Mouse (Mus musculus) layer of hippocampus, adult 9-10 months (tissue): ENCODE data around the gene Ttc21a.

ENCODE experiments used
- DNase-seq: peaks from one replicate; pipeline ENCODE4 v3.0.0; 2022; ENCODE audit warnings: low spot score

Ttc21a gene

DNA sequence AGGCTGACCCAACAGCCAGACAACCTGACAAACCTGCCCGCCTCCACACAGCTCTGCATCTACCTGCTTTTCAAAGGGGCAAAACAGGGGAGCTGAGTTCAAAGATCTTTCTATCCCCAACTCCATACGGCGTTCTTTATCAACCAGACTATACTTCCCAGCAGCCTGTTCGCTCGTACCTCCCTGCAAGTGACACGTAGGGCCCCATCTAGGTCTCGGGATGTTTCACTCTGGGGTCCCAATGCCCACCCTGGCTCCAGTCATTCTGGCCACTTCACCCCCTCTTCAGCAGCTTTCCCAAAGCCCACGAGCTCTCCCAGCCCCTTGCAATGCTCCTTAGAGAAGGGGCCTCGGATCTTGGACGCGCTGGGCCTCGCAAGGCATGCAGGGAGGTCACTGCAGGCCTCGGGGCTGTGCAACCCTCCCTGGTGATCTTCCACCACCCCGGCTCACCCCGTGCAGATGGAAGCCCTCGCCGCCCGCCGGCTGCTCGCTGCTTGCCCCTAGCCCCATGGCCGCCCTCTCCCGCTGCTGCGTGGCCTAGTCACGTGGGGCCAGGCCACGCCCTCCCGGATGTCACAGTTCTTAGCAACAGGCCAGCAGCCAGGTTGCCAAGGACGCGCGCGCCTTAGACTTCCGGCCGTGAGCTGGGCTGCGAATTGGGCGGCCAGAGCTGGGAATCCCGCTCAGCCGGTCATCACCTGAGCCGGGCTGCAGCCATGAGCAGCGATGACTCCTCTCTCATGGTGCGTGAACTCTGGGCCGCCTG is at the start of gene Ttc21a, which contains the start of gene Gorasp1:
Ttc21a (plus strand) TSS at position 602 of the 769 bp plus-strand sequence.
Gorasp1 (minus strand) TSS at position 561 of the 769 bp plus-strand sequence.
- peak; percentile 74 for DNase-seq

GRCm38 (mm10) chr9:119888843-119889246 is 48.6 kb upstream of the Ttc21a start:
- DNase-seq = no peak

GRCm38 (mm10) chr9:119889446-119889845 is 48.0 kb upstream of the Ttc21a start:
- no peak for DNase-seq

DNA sequence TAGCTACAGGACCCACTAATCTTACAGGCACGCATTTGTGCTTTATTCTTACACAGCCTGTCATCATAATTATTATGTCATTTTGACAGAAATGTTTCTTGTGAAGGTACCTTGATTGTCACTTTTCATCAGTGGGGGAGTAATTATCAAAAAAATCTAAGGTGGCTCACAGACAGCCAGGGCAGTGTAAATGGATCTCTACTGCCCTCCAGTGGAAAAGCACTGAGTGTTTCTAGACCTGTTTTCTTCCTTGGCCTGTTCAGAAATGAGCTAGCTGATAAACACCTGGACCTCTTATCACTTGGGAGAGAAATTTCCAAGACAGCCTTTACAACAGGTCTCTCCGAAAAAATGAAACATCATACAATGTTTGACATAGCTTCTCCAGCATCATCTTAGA is 46.7 kb upstream of the Ttc21a start:
- peak; percentile 25 for DNase-seq

- no peak for DNase-seq
Measured at GRCm38 (mm10) chr9:119893881-119894280, 43.5 kb upstream of the Ttc21a start.

DNA sequence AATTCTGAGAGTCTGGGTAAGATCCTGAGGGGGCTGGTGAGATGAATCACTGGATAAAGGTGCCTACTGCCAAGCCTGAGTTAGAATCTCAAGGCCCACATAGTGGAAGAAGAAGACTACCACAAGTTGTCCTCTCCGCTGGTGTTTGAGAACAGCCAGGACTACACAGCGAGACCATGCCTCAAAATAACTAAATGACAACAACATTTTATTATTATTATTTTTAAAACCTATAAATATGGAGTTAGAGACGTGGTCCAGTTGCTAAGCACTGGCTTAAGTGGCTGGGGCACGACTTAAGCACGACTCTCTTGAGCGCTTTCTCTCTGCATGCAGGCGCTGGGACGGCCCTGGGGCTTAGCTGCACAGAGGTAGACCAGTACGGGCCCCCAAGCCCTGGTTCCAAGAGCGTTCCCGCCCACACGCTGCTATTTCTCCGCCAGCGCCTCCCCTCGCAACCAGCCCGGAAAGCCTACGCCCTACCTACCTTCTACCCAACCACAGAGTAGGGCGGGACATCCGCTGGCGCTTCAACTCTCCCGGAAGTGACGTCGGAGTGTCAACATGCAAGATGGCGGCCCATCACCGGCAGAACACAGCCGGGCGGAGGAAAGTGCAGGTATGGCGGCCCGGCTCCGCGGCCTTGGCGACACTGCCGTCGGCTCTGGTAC is 42.9 kb upstream of the Ttc21a start, which contains the start of gene Wdr48:
Wdr48 (plus strand) TSS at position 540 of the 671 bp plus-strand sequence.
- peak; percentile 96 for DNase-seq

DNA sequence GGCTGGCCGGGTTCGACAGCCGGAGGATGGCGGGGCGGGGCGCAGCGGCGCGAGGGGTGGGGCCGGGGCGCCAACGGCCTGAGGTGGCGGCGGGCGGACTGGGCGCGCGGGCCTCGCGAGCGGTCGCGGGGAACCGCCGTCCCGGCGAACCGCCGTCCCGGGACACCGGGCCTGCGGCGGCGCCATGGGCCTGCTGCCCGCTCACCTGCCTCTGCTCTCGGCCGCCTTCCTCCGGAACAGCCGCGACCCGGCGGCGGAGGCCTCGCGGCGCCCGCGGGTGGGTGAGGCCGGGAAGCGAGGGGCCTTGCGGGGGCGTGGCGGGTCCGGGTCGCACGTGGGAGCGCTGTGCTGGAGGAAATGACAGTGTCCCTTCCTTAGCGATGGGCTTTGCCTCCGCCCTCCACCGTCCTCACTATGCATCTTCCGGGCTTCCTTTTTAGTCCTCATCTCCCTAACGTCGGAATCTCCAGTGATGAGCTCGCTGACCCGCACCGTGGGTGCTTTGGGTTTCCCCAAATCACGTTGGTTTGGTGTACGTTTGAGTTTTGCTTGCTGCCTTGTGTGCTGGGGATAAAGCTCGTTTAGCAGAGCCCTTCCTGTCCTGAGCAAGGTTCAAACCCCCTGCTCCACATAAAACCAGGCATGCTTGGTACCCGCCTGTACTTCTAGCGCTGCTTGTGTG is 42.2 kb upstream of the Ttc21a start:
- no peak for DNase-seq

DNA sequence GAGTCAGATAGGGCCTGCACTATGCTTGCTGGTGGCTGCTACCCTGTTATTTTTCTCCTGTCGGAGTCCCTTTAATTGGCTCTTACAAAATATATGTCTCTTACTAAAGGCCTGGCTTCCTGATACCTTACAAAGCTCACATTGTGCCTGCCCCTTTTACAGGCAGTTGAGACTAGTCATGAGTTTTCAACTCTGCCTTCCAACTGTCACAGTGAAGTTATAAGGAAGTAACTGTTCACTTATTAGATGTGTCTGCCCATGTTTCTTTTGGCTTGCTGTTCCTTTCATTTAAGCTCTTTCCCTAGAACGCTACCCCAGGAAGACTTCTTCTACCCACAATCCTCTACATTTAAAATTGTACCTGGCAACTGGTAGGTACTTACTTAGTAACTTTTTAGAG is 38.0 kb upstream of the Ttc21a start:
- no peak for DNase-seq

DNA sequence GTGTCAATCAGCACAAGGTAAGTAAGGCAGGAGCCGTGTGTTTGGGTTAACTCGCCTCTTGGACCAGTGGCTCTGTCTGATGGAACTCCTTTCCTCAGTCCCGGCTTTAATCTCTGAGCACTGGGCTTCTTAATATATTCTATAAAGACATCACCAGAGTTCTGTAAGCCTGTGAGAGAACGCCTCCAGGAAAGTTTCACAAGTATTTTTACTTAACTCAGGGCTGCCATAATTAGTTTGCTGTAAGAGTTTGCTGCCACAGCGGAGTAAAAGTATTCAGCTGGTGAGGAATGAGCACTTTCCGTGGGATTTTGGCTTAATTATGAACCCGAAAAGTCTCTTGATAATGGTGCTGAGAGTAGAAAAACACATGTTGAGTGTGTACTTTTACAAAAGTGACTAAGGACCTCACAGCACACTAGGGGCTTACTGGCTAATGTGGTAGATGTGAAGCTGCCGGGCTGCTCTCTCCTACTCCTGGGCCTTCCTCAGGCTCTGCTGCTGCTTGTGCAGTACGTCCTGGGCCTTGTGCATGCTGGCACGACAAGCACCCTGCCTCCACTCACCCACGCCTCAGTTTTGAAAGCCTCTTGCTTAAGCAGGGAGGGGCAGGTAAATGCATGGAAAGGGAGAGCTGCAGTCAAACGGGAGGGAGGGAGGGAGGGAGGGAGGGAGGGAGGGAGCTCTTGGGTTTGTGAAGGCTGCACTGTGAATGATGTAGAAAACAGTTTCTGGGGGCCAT is 34.8 kb upstream of the Ttc21a start:
- no peak for DNase-seq

GRCm38 (mm10) chr9:119908708-119909107 is 28.7 kb upstream of the Ttc21a start:
- DNase-seq = no peak

GRCm38 (mm10) chr9:119909931-119910330 is 27.5 kb upstream of the Ttc21a start:
- no peak for DNase-seq

DNA sequence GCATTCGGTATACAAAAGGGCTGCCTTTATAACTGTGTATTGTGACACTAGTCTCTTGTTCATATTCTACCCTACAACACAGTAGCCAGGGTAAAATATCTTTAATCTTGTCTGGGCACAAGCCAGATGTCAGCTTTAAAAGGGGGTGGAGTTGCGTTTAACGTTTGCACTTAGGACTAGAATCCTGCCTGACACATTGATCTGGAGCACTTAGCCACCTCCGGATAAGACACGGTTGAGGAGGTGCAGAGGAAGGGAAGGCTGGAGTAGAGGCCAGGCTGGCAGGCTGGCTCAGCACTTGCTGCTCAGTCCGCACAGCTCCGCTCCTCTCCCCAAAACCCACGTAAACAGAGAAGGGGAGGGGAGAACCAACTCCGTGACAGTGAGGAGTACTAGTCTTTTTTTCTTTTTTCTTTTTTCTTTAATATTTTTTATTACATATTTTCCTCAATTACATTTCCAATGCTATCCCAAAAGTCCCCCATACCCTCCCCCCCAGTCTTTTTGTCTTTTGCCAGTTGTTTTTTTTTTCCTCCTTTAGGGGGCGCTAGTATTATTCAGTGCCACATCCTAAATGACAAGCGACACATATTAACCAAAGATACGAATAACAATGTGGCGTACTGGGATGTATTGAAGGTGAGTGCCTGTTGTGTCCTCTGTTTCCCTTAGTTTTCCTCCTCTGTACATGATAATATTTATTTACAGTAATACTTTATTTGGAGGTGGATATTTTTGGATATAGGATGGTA is 24.1 kb upstream of the Ttc21a start:
- no peak for DNase-seq

GRCm38 (mm10) chr9:119919858-119920257 is 17.5 kb upstream of the Ttc21a start:
- DNase-seq = no peak

DNA sequence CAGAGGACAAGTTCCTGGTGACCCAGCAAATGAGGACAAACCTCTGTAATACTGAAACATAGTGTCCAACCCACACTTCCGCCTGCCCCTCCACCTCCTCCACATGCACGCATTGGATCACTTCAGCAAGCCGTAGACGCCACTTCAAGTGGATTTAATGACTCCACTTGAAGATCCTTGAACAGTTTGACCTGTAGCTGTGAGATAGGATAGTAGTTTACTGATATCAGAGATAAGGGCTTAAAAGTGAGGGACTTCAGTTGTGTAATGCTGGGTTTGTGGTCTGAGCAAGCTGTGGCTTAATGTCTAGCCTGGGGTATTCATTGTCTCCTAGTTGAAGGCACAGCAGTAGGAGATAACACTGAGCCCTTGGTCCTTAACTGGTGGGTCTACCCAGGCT is 13.9 kb upstream of the Ttc21a start:
- no peak for DNase-seq

- DNase-seq = no peak
Measured at GRCm38 (mm10) chr9:119925120-119925657, 12.2 kb upstream of the Ttc21a start.

GRCm38 (mm10) chr9:119925729-119926128 is 11.7 kb upstream of the Ttc21a start:
- DNase-seq = no peak

DNA sequence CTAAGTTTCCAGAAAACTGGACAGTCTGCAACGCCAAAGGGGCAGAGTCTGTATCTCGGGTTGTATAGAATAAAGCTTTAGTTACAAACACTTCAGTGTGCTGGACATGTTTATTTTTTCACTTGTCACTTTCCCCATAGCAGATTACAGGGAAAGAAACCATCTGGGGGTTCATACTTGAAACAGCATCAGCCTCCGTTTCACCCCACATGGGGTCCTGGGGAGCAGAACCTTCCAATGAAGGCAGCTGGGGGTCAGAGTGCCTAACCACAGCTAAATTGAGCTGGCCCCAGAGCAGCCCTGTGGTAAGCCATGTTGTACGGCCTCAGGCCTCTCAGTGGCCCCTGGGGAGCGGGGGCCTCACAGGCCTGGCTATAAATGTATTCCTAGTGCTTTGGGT is 10.9 kb upstream of the Ttc21a start:
- DNase-seq = no peak

- no peak for DNase-seq
Measured at GRCm38 (mm10) chr9:119932358-119932757, 5.0 kb upstream of the Ttc21a start.

GRCm38 (mm10) chr9:119933675-119934074 is 3.7 kb upstream of the Ttc21a start:
- DNase-seq = no peak

- no peak for DNase-seq
Measured at GRCm38 (mm10) chr9:119938496-119938895, 1.1 kb downstream of the Ttc21a start.

- no peak for DNase-seq
Measured at GRCm38 (mm10) chr9:119939646-119940045, 2.2 kb downstream of the Ttc21a start.
